Mouse (Mus musculus) hindbrain, postnatal 0 days (tissue): ENCODE results near the gene Abtb2. TPM values are rescaled to one million over a fixed set of nuclear protein-coding genes. Genes with fewer than 3 reads are reported as not detected.

Experiments used
- ATAC-seq: fragments of 200-750 bp; cut with Nextera tagmentation; 2 replicates; pipeline ENCODE4 v1.8.0; 2017; ENCODE audit warnings: mild to moderate bottlenecking, moderate TSS enrichment, moderate library complexity
- DNase-seq: peaks from one replicate; pipeline ENCODE4 v3.0.0-alpha.2; 2015; ENCODE audit warnings: low spot score
- H3K27ac ChIP-seq: fragments of 300-500 bp; sonication (generic); 2 replicates; pipeline ENCODE4 v1.5.1; 2014; ENCODE audit warnings: mild to moderate bottlenecking
- H3K27me3 ChIP-seq: fragments of 300-500 bp; sonication (generic); 2 replicates; pipeline ENCODE4 v1.6.1; 2014; ENCODE audit warnings: low read length, mixed read lengths; ENCODE audit not compliant: insufficient read depth
- H3K36me3 ChIP-seq: fragments of 300-500 bp; sonication (generic); 2 replicates; pipeline ENCODE4 v1.6.1; 2014; ENCODE audit warnings: low read length, mixed read lengths; ENCODE audit not compliant: insufficient read depth
- H3K4me1 ChIP-seq: fragments of 300-500 bp; sonication (generic); 2 replicates; pipeline ENCODE4 v1.6.1; 2014; ENCODE audit warnings: antibody characterized with exemption, low read length, mixed read lengths; ENCODE audit not compliant: insufficient read depth
- H3K4me2 ChIP-seq: fragments of 300-500 bp; sonication (generic); 2 replicates; pipeline ENCODE4 v1.6.1; 2014; ENCODE audit warnings: low read depth, mild to moderate bottlenecking, low read length, moderate library complexity, mixed read lengths
- H3K4me3 ChIP-seq: fragments of 300-500 bp; sonication (generic); 2 replicates; pipeline ENCODE4 v1.5.1; 2014; ENCODE audit warnings: low read length
- H3K9ac ChIP-seq: fragments of 300-500 bp; sonication (generic); replicated peaks from 2 replicates; pipeline ENCODE4 v1.6.1; 2014; ENCODE audit warnings: mild to moderate bottlenecking, low read length, moderate library complexity, mixed read lengths
- H3K9me3 ChIP-seq: fragments of 300-500 bp; sonication (generic); 2 replicates; pipeline ENCODE4 v1.6.1; 2016; ENCODE audit warnings: low read length, mixed read lengths
- CTCF ChIP-seq: IDR thresholded peaks from 2 replicates; pipeline ENCODE4 v1.5.1; 2016; ENCODE audit warnings: antibody characterized with exemption, control low read depth, low read depth
- WGBS: fragments of 180-500 bp; shearing (Covaris S2); extraction: QIAGEN DNeasy Blood & Tissue Kit; methylation state at CpG from one replicate; pipeline ENCODE4 v1.1.7; 2014; 5-methylcytosine and 5-hydroxymethylcytosine counted together
- polyA plus RNA-seq: library from polyadenylated mRNA; unstranded; fragments of >200 nt; fragmentation: Nextera tagmentation; extraction: Ambion mirVana; gene quantifications from 2 replicates; pipeline ENCODE4 v1.2.1, GENCODE M21; 2015
- total RNA-seq: library from RNA; depleted of rRNA; stranded (reverse); fragments of >200 nt; gene quantifications from 2 replicates; pipeline ENCODE4 v1.2.3, GENCODE M21; 2014

The Abtb2 gene
- total and polyA plus RNA-seq, 2 experiments from 2014 or later = 11.7 to 45.9 TPM

- ATAC-seq (peak; percentile 77), DNase-seq (peak; percentile 76)
- H3K4me1 ChIP-seq = no peaks in the 10 kb centered on the region
- no peak overlapping the region for H3K4me2 ChIP-seq
- TF ChIP-seq CTCF = no peak
- H3K9ac ChIP-seq = no peak overlapping the region
- no peaks in the 10 kb centered on the region for H3K9me3 ChIP-seq
- WGBS = 43% methylated on average over 8 of the region's 8 CpGs
- no peak overlapping the region for H3K27ac ChIP-seq
- H3K36me3 ChIP-seq = no peaks in the 10 kb centered on the region
- H3K4me3 ChIP-seq = no peak overlapping the region
- no peaks in the 10 kb centered on the region for H3K27me3 ChIP-seq
These were observed 102.1 kb downstream of the Abtb2 start for GRCm38 (mm10) chr2:103667962-103668815.

GRCm38 (mm10) chr2:103668939-103669338, 102.8 kb downstream of the Abtb2 start:
- WGBS = 72% methylated on average over 8 of the region's 8 CpGs
- no peak overlapping the region for H3K4me3 ChIP-seq
- TF ChIP-seq CTCF = no peak

GRCm38 (mm10) chr2:103669561-103669960, 103.5 kb downstream of the Abtb2 start:
- Histone ChIP-seq H3K27ac (no peak overlapping the region), H3K9ac (no peak overlapping the region), H3K4me1 (no peaks in the 10 kb centered on the region), H3K4me2 (no peak overlapping the region), H3K27me3 (no peaks in the 10 kb centered on the region), H3K36me3 (no peaks in the 10 kb centered on the region), H3K4me3 (no peak overlapping the region), H3K9me3 (no peaks in the 10 kb centered on the region)
- DNase-seq (no peak), ATAC-seq (no peak)
- no peak for TF ChIP-seq CTCF
- WGBS = 81% methylated on average over 4 of the region's 4 CpGs

More at GRCm38 (mm10) chr2:103668939-103669338, 102.8 kb downstream of the Abtb2 start:
- H3K27me3 ChIP-seq = no peaks in the 10 kb centered on the region
- ATAC-seq (no peak), DNase-seq (no peak)
- H3K4me1 ChIP-seq = no peaks in the 10 kb centered on the region
- no peaks in the 10 kb centered on the region for H3K9me3 ChIP-seq
- H3K9ac ChIP-seq = no peak overlapping the region
- H3K4me2 ChIP-seq = no peak overlapping the region
- H3K27ac ChIP-seq = no peak overlapping the region
- no peaks in the 10 kb centered on the region for H3K36me3 ChIP-seq

- DNase-seq (peak; percentile 71), ATAC-seq (peak; percentile 76)
- Histone ChIP-seq H3K36me3 (no peaks in the 10 kb centered on the region), H3K4me2 (no peak overlapping the region), H3K9ac (no peak overlapping the region), H3K4me3 (no peak overlapping the region), H3K27me3 (no peaks in the 10 kb centered on the region), H3K4me1 (no peaks in the 10 kb centered on the region), H3K9me3 (no peaks in the 10 kb centered on the region), H3K27ac (no peak overlapping the region)
- TF ChIP-seq CTCF = no peak
- 34% methylated on average over 3 of the region's 3 CpGs for WGBS
These were observed 104.2 kb downstream of the Abtb2 start for GRCm38 (mm10) chr2:103670276-103670680.

GRCm38 (mm10) chr2:103672573-103673119, 106.5 kb downstream of the Abtb2 start:
- 75% methylated on average over 7 of the region's 7 CpGs for WGBS
- Histone ChIP-seq H3K4me3 (no peak overlapping the region), H3K9ac (no peak overlapping the region), H3K27me3 (no peaks in the 10 kb centered on the region), H3K4me2 (no peak overlapping the region), H3K27ac (no peak overlapping the region), H3K36me3 (no peaks in the 10 kb centered on the region), H3K9me3 (no peaks in the 10 kb centered on the region), H3K4me1 (peaks cover 3% of the 10 kb centered on the region; the same call in 1 of the 2 replicates)
- no peak for TF ChIP-seq CTCF
- no peak for DNase-seq
- no peak for ATAC-seq

DNA sequence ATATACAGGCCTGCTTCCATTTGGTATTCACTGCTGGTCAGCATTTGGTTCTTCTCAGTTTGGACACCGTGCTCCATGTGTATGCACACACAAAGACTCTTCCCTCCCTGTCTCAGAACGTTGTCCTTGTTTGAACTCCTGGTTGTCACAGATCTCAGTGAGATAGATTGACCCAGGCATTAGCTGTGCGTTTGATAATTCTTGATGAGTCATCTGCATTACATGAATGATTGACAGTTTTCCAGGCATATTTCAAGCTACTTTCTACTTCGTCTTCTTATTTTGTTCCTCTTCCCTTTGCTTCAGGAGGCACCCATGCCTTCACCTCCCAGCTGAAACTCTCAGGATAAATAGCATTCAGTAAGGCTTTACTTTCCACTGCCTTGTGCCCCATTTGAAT, 107.5 kb downstream of the Abtb2 start:
- no peak for ATAC-seq

DNA sequence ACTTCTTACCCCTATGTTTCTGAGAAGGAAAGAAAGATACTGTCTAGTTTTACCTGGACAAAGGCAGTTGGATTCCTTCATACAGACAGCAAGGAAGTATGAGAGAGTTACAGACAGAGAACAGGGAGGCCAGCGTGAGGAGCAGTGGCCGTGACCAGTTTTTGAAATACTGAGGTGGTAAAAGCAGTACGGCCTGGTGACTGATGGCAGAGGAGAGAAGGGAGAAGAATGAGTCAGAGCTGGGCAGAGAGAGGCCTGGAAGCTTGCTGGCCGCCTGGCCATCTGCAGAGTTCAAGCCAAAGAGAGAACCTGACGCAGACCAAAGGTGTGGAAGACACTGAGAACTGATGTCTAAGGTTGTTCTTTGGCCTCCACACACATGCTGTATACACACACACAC, 109.3 kb downstream of the Abtb2 start:
- Histone ChIP-seq H3K9ac (no peak overlapping the region), H3K36me3 (no peaks in the 10 kb centered on the region), H3K27ac (no peak overlapping the region), H3K9me3 (no peaks in the 10 kb centered on the region), H3K4me1 (peaks cover 3% of the 10 kb centered on the region; the same call in 1 of the 2 replicates), H3K4me2 (no peak overlapping the region), H3K27me3 (no peaks in the 10 kb centered on the region), H3K4me3 (no peak overlapping the region)
- WGBS = 92% methylated on average over 5 of the region's 5 CpGs
- ATAC-seq = no peak
- no peak for DNase-seq
- no peak for TF ChIP-seq CTCF

More for the DNA sequence above, 107.5 kb downstream of the Abtb2 start:
- no peak for TF ChIP-seq CTCF
- 84% methylated on average over 4 of the region's 4 CpGs for WGBS
- Histone ChIP-seq H3K9ac (no peak overlapping the region), H3K4me1 (peaks cover 3% of the 10 kb centered on the region; the same call in 1 of the 2 replicates), H3K27me3 (no peaks in the 10 kb centered on the region), H3K36me3 (no peaks in the 10 kb centered on the region), H3K9me3 (no peaks in the 10 kb centered on the region), H3K4me3 (no peak overlapping the region), H3K4me2 (no peak overlapping the region), H3K27ac (no peak overlapping the region)
- DNase-seq = no peak
